Mouse (Mus musculus): ENCODE measurements around the gene Rfx7. TPM values are rescaled to one million over a fixed set of nuclear protein-coding genes. Genes with fewer than 3 reads are reported as not detected.
"Not testable (repeated sequence)": the region's sequence is repeated elsewhere in the genome, so short reads cannot be mapped to it uniquely, and the experiment has no call there.

Rfx7 gene
- polyA plus RNA-seq, 1 experiment = 4.7 TPM

DNA sequence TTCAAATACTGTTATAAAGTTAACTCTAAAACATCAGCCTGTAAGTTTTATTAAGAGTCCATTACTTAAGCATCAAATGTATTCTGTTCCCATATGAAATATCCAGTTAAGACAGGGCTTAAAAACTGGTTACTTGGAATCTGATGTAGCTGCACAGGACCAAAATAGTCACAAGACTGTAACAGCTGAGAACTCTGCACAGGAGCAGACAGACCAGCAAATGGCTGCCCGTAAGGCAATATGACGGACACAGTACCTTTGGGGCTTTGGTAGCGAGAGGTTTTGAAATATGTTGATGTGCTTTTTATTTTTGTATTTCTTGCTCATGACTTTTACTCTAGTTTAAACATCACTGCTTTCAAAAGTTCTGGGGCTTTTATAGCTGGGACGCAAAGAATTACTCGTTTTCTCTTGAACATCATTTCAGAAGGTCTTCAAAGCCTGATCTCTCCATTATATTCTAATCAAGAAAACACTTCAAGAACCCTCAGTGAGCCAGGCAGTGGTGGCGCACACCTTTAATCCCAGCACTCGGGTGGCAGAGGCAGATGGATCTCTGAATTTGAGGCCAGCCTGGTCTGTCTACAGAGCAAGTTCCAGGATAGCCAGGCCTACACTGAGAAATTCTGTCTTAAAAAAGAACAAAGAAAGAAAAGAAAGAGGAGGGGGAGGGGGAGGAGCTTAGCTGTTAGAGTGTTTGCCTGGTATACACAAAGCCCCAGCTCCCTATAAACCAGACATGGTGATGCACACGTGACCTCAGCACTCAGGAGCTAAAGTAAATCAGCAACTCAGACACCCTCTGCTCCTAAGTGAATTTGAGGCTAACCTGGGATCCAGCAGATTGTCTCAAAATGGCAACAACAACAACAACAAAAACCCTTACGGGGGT lies 107.2 kb downstream of the Rfx7 start:
- H3K27ac ChIP-seq (ENCODE audit: insufficient read depth, low read depth, low read length) = peak overlapping the region; percentile 58
- H3K36me3 ChIP-seq (ENCODE audit: control insufficient read depth, insufficient read depth, low read length) = no peaks in the 10 kb centered on the region
- TF ChIP-seq POLR2A (IDR thresholded peaks at IDR 0.05; ENCODE audit: low read depth, low read length) (no peak), CTCF (IDR thresholded peaks at IDR 0.05; ENCODE audit: extremely low read depth, insufficient read length, insufficient replicate concordance, low read depth, low read length) (no peak)
- H3K27me3 ChIP-seq (ENCODE audit: control insufficient read depth, insufficient read depth, low read length) = no peaks in the 10 kb centered on the region
- WGBS = 62% methylated on average over 9 of the region's 9 CpGs
- peak overlapping the region; percentile 60 for H3K4me3 ChIP-seq (ENCODE audit: low read depth, low read length)
- H3K4me1 ChIP-seq (ENCODE audit: control insufficient read depth, insufficient read depth, insufficient read length, low read length) = peaks cover 5% of the 10 kb centered on the region; the same call in 1 of the 2 replicates

GRCm38 (mm10) chr9:72639843-72640621 lies 108.0 kb downstream of the Rfx7 start:
- peak; percentile 70 for TF ChIP-seq POLR2A (IDR thresholded peaks at IDR 0.05; ENCODE audit: low read depth, low read length)
- TF ChIP-seq CTCF (IDR thresholded peaks at IDR 0.05; ENCODE audit: extremely low read depth, insufficient read length, insufficient replicate concordance, low read depth, low read length) = no peak
- WGBS = 3% methylated on average over 27 of the region's 27 CpGs

DNA sequence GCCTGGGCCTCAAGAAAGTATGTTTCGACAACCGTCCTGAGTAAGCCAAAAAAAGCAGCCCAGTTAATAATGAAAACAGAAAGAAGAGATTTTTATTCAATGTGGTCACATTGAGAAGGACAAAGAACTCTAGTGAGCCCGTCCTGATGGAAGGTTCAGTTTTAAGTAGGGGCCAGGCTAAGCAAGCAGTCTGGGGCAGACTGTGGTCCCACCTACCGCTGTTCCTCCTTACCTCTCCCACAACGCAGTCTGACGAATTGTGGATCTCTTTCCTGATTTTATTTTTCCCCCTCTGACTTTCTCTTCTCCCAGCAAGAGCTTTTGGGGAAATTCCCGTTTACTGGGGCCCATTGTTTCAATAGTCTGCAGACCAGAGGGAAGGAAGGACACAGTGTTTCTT lies 108.6 kb downstream of the Rfx7 start:
- Histone ChIP-seq H3K27ac (ENCODE audit: insufficient read depth, low read depth, low read length) (peak overlapping the region; percentile 58), H3K27me3 (ENCODE audit: control insufficient read depth, insufficient read depth, low read length) (no peaks in the 10 kb centered on the region), H3K4me1 (ENCODE audit: control insufficient read depth, insufficient read depth, insufficient read length, low read length) (peaks cover 5% of the 10 kb centered on the region; the same call in 1 of the 2 replicates), H3K36me3 (ENCODE audit: control insufficient read depth, insufficient read depth, low read length) (no peaks in the 10 kb centered on the region), H3K4me3 (ENCODE audit: low read depth, low read length) (no peak overlapping the region)
- TF ChIP-seq POLR2A (IDR thresholded peaks at IDR 0.05; ENCODE audit: low read depth, low read length) = no peak
- WGBS = 52% methylated on average over 7 of the region's 7 CpGs

More at GRCm38 (mm10) chr9:72639843-72640621, 108.0 kb downstream of the Rfx7 start:
- Histone ChIP-seq H3K36me3 (ENCODE audit: control insufficient read depth, insufficient read depth, low read length) (no peaks in the 10 kb centered on the region), H3K27ac (ENCODE audit: insufficient read depth, low read depth, low read length) (peak overlapping the region; percentile 58), H3K4me1 (ENCODE audit: control insufficient read depth, insufficient read depth, insufficient read length, low read length) (peaks cover 5% of the 10 kb centered on the region; the same call in 1 of the 2 replicates), H3K4me3 (ENCODE audit: low read depth, low read length) (peak overlapping the region; percentile 60), H3K27me3 (ENCODE audit: control insufficient read depth, insufficient read depth, low read length) (no peaks in the 10 kb centered on the region)

DNA sequence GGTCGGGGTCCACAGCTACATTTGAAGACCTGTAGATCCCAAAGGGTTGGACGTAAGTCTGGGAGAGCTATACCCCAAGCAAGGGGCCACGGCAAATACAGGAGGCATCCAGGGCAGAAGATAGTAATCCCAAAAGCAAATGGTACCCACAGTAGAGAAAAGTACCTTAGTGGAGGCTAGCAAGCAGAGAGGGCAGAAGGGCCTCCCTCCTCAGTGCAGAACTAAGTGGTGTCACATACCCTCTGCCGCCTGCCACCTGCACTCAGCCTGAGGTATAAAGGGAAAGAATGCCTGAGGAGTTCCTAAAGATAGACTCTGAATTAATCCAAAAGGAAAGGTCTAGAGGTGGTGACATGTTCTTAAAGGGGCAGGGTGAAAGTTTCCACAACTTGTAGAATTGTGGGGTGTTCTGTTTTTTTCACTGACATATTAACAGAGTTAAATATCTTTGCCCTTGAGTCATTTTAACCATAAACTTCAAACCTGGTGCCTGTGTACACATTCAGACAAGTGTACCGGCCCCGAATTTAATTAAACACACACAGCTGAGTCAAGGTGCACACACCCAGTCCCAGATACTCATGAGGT lies 109.1 kb downstream of the Rfx7 start:
- Histone ChIP-seq H3K27ac (ENCODE audit: insufficient read depth, low read depth, low read length) (peak overlapping the region; percentile 58), H3K4me3 (ENCODE audit: low read depth, low read length) (no peak overlapping the region), H3K27me3 (ENCODE audit: control insufficient read depth, insufficient read depth, low read length) (no peaks in the 10 kb centered on the region), H3K4me1 (ENCODE audit: control insufficient read depth, insufficient read depth, insufficient read length, low read length) (peaks cover 5% of the 10 kb centered on the region; the same call in 1 of the 2 replicates), H3K36me3 (ENCODE audit: control insufficient read depth, insufficient read depth, low read length) (no peaks in the 10 kb centered on the region)
- TF ChIP-seq CTCF (IDR thresholded peaks at IDR 0.05; ENCODE audit: extremely low read depth, insufficient read length, insufficient replicate concordance, low read depth, low read length) = no peak
- TF ChIP-seq POLR2A (IDR thresholded peaks at IDR 0.05; ENCODE audit: low read depth, low read length) = no peak
- 57% methylated on average over 6 of the region's 6 CpGs for WGBS

DNA sequence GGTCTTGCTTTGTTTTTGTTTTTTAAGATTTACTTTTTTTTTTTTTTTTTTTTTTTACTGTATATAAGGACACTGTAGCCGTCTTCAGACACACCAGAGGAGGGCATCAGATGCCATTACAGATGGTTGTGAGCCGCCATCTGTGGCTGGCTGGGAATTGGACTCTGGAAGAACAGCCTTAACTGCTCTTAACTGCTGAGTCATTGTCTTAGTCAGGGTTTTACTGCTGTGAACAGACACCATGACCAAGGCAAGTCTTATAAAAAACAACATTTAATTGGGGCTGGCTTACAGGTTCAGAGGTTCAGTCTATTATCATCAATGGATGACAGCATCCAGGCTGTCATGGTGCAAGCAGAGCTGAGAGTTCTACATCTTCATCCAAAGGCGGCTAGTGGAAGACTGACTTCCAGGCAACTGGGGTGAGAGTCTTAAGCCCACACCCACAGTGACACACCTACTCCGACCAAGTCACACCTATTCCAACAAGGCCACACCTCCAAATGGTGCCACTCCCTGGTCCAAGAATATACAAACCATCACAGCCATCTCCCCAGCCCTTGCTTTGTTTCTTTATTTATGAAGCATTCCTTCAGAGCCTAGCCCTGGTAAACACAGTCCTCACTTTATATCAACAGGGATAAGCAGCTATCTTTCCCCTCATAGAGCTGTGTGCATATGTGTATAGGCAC lies 110.9 kb downstream of the Rfx7 start:
- not testable (repeated sequence) for H3K4me3 ChIP-seq (ENCODE audit: low read depth, low read length); H3K27me3 ChIP-seq (ENCODE audit: control insufficient read depth, insufficient read depth, low read length); H3K4me1 ChIP-seq (ENCODE audit: control insufficient read depth, insufficient read depth, insufficient read length, low read length); H3K27ac ChIP-seq (ENCODE audit: insufficient read depth, low read depth, low read length); H3K36me3 ChIP-seq (ENCODE audit: control insufficient read depth, insufficient read depth, low read length)
- 77% methylated on average over 4 of the region's 4 CpGs for WGBS

DNA sequence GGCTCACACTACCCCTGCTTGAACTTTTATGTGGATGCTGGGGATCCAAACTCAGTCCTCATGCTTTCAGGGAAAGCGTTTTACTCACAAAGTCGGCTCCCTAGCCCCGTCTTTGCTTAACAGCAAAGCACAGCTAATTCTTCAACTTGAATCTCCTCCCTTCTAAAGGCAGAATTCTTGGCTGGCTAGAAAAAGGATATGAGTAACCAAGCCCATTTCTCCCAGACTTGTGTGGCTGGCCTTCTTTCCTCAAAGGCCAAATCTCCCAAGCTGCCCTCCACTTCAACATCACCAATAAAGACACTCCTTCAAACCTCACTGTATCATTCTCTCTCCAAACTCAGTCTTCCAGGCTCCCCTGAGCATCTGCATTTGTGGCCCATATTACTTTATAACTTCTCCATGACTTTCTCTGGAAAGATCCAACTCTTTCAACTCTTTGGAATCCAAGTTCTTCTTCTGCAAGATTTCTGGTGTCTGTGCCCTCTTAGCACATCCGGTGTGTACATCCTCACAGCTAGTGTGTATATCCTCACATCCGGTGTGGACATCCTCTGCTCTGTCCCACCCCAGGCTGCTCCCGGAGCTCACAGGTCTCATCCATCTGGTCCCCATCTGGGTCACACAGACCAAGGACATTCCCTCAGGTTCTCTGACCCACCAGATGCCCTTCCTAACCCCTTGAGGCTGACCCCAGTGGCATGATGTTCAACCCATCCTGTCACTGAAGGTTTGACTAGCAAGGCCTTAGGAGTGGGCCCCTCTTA lies 111.8 kb downstream of the Rfx7 start:
- 79% methylated on average over 6 of the region's 6 CpGs for WGBS
- H3K27me3 ChIP-seq (ENCODE audit: control insufficient read depth, insufficient read depth, low read length) = no peaks in the 10 kb centered on the region
- H3K4me1 ChIP-seq (ENCODE audit: control insufficient read depth, insufficient read depth, insufficient read length, low read length) = peaks cover 5% of the 10 kb centered on the region; the same call in 1 of the 2 replicates
- H3K4me3 ChIP-seq (ENCODE audit: low read depth, low read length) = no peak overlapping the region
- H3K36me3 ChIP-seq (ENCODE audit: control insufficient read depth, insufficient read depth, low read length) = no peaks in the 10 kb centered on the region
- H3K27ac ChIP-seq (ENCODE audit: insufficient read depth, low read depth, low read length) = peak overlapping the region; percentile 48
- TF ChIP-seq CTCF (IDR thresholded peaks at IDR 0.05; ENCODE audit: extremely low read depth, insufficient read length, insufficient replicate concordance, low read depth, low read length) (no peak), POLR2A (IDR thresholded peaks at IDR 0.05; ENCODE audit: low read depth, low read length) (no peak)

Measured in small intestine, adult 2 months (tissue).